Mouse (Mus musculus) heart, adult 2 months (tissue): ENCODE data around the gene Sema7a. TPM values are rescaled to one million over a fixed set of nuclear protein-coding genes. Genes with fewer than 3 reads are reported as not detected.

Experiments used
- DNase-seq, 2 experiments: peaks; one replicate each; pipeline ENCODE4 v3.0.0; 2021
- H3K27ac ChIP-seq: fragments of 200-600 bp; 2 replicates; pipeline ENCODE4 v1.8.1; 2022
- H3K27me3 ChIP-seq: fragments of 200-500 bp; 2 replicates; pipeline ENCODE4 v1.6.1; 2012; ENCODE audit warnings: mild to moderate bottlenecking, low read length, inconsistent platforms, mixed read lengths; ENCODE audit not compliant: control insufficient read depth, insufficient read depth
- H3K36me3 ChIP-seq: fragments of 200-500 bp; 2 replicates; pipeline ENCODE4 v1.6.1; 2012; ENCODE audit warnings: low read length, inconsistent platforms; ENCODE audit not compliant: control insufficient read depth, insufficient read depth
- H3K4me1 ChIP-seq: fragments of 200-500 bp; 2 replicates; pipeline ENCODE4 v1.6.1; 2011; ENCODE audit warnings: low read length; ENCODE audit not compliant: control insufficient read depth, insufficient read depth
- H3K4me3 ChIP-seq: fragments of 200-600 bp; 2 replicates; pipeline ENCODE4 v1.8.1; 2022
- H3K79me2 ChIP-seq: fragments of 200-500 bp; replicated peaks from 2 replicates; pipeline ENCODE4 v1.6.1; 2012; ENCODE audit warnings: mild to moderate bottlenecking, inconsistent platforms, low read length, moderate library complexity, mixed read lengths; ENCODE audit not compliant: control insufficient read depth, insufficient read depth
- H3K9ac ChIP-seq: fragments of 200-500 bp; 2 replicates; pipeline ENCODE4 v1.6.1; 2012; ENCODE audit warnings: low read depth, mild to moderate bottlenecking, control low read depth, inconsistent platforms, low read length, mixed read lengths
- CTCF ChIP-seq: fragments of 200-600 bp; IDR thresholded peaks from 2 replicates; pipeline ENCODE4 v1.8.1; 2022; ENCODE audit warnings: antibody characterized with exemption, mild to moderate bottlenecking, moderate library complexity
- EP300 ChIP-seq: fragments of 200-500 bp; IDR thresholded peaks from 2 replicates; pipeline ENCODE4 v1.6.1; 2011; ENCODE audit warnings: low read depth, low read length, control low read depth; ENCODE audit not compliant: insufficient read depth
- POLR2A ChIP-seq: fragments of 200-500 bp; IDR thresholded peaks from 2 replicates; pipeline ENCODE4 v1.6.1; 2011; ENCODE audit warnings: mild to moderate bottlenecking, low read depth, low read length, control low read depth; ENCODE audit not compliant: insufficient read depth
- WGBS: fragments of 180-500 bp; shearing (Covaris S2); methylation state at CpG from one replicate; pipeline ENCODE4 v1.1.7; 2018; 5-methylcytosine and 5-hydroxymethylcytosine counted together
- intact Hi-C: fragments of 180-260 bp; cut with DNase I; formaldehyde crosslinking; loops from one replicate; pipeline ENCODE4 v1.15.1; 2025
- polyA plus RNA-seq: library from polyadenylated mRNA; depleted of rRNA; stranded (reverse); fragments of >200 nt; gene quantifications from 2 replicates; pipeline ENCODE4 v1.2.3, GENCODE M21; 2012
- total RNA-seq, 2 experiments: library from RNA; stranded (reverse); gene quantifications; 2 replicates each; pipeline ENCODE4 v1.2.3; 2021

Gene Sema7a
- total and polyA plus RNA-seq, 3 experiments = 26.7 to 31.1 (median 29.0) TPM

DNA sequence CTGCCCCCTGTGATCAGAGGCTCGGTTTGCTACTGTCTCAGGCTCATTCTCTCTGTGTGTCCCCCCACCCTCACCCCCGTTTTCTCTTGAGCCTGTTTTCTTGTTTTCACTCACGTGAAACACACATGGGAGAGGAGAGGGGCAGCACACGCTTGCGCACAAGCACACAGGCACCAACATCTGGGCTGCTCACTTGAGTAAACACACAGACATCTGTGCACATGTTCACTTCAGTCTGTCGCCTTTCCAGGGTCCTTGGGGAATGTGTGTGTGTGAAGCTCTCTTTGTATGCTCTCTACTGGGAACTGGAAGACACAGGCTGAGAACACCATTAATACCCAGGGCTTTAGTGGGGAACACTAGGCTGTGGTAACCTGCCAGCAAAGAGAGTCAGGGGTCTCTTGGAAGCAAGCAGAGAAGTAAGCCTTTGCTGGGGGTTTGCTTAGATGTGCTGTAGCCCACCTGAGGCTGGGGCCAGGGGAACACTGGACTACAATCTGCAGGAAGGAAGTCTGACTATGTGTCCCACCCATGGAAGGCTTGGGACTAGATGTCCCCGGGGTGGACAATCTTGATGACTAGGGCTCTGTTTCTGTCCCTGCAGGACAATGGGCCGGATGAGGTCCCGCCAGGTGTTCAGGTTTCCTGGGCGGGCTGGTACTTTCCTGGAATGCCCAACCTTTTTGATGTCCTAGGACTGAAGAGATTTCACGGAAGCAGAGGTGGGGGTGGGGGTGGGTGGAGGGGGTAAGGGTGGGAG is 30.0 kb downstream of the Sema7a start:
- intact Hi-C loops = loop anchor here (1.0 kb wide), 1 partner anchor 30 kb away; the partner anchor contains the start of gene Sema7a
- Histone ChIP-seq H3K79me2 (no peaks in the 10 kb centered on the region), H3K27me3 (no peaks in the 10 kb centered on the region), H3K27ac (peak overlapping the region; percentile 90), H3K36me3 (peaks cover 2% of the 10 kb centered on the region; the same call in 1 of the 2 replicates), H3K9ac (no peak overlapping the region), H3K4me1 (peaks cover 51% of the 10 kb centered on the region), H3K4me3 (no peak overlapping the region)
- DNase-seq = peak; percentile 69 to 76
- no peak for TF ChIP-seq CTCF
- peak; percentile 95; the same call in 1 of the 2 replicates for TF ChIP-seq EP300
- 0 out of 2 replicates have a peak, but pooled peaks have one; percentile 29 for TF ChIP-seq POLR2A
- 47% methylated on average over 11 of the region's 11 CpGs for WGBS

DNA sequence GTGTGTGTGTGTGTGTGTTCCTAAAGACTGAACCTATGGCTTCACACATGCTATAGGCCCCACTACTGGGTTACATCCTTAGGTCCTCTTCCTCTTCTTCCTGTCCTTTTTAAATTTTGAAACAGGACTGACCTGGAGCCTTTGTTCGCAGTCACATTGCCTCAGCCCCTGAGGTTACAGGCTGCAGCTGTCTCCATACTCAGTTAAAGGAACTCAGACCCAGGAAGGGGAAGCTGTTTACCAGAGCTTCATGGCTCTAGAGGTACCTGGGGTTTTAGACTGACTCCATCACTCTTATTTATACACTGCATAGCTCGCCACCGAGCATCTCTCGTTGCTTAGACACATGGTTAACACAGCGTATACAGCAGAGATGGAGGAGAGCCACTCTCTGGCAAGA is 31.5 kb downstream of the Sema7a start:
- intact Hi-C loops = no loop called here
- Histone ChIP-seq H3K79me2 (no peaks in the 10 kb centered on the region), H3K4me3 (no peak overlapping the region), H3K4me1 (peaks cover 41% of the 10 kb centered on the region), H3K27ac (peak overlapping the region; percentile 83), H3K36me3 (peaks cover 2% of the 10 kb centered on the region; the same call in 1 of the 2 replicates), H3K9ac (no peak overlapping the region), H3K27me3 (no peaks in the 10 kb centered on the region)
- TF ChIP-seq POLR2A (no peak), CTCF (no peak), EP300 (no peak)
- DNase-seq = no peak
- WGBS = 89% methylated on average over 5 of the region's 5 CpGs

DNA sequence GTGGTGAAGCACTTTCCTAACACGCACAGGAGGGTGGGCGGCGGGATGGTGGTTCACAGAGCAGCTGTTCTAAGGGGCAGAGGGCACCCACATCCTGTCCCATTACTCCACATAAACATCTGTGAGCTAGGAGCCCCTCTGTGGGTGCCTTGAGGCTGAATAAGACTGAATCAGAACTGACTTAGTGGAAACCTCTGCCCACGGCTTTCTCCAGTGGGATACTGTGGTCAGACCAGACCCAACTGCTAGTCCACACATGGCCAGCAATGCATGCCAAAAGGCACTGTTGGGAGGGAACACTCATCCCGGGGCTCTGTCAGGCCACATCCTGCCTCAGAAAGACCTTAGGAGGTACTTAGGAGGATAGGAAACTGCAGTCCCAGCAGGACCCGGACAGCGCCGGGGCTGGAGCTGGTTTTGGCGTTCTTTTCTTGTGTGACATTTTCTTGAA is 32.3 kb downstream of the Sema7a start:
- H3K27me3 ChIP-seq = no peaks in the 10 kb centered on the region
- peak overlapping the region; percentile 39; the same call in 1 of the 2 replicates for H3K9ac ChIP-seq
- H3K79me2 ChIP-seq = no peaks in the 10 kb centered on the region
- TF ChIP-seq POLR2A (peak; percentile 69), CTCF (no peak), EP300 (no peak; the same call in 1 of the 2 replicates)
- H3K4me3 ChIP-seq = peak overlapping the region; percentile 18
- H3K4me1 ChIP-seq = peaks cover 38% of the 10 kb centered on the region
- peaks cover 2% of the 10 kb centered on the region; the same call in 1 of the 2 replicates for H3K36me3 ChIP-seq
- DNase-seq = peak; percentile 58 to 62
- 34% methylated on average over 9 of the region's 9 CpGs for WGBS
- intact Hi-C loops = no loop called here
- peak overlapping the region; percentile 83 for H3K27ac ChIP-seq

DNA sequence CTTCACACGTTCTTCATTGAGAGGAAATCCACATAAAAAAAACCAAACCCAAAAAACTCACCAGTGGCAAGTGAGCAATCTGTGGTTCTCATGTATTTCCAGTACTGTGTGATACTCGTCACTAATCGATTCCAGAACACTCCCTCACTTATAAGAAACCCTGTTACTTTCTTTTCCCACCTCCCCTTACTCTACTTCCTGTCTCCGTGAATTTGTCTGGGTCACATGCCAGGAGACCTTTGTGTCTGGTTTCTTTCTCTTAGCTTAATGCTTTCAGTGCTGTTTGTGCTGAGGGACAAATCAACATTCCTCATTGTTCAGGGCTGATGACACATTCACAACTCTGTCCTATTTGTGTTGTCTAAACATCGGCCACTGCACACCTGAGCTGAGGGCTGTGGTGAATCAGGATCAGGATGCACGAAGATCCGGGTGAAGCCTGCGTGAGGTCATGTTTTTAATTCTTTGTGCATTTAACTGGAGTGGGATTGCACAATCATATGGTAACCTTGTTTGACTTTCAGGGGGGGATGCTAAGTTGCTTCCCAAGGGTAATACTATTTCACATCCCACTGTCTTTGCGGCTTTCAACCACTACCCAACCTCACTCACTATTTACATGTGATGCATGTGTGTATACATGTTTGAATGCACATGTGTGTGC is 33.0 kb downstream of the Sema7a start:
- 33% methylated on average over 9 of the region's 9 CpGs for WGBS
- no peak overlapping the region; the same call in 1 of the 2 replicates for H3K9ac ChIP-seq
- no peak for DNase-seq
- H3K4me3 ChIP-seq = peak overlapping the region; percentile 18
- H3K4me1 ChIP-seq = peaks cover 32% of the 10 kb centered on the region
- intact Hi-C loops = loop anchor here (1.0 kb wide), 1 partner anchor 15 kb away; no protein-coding TSS in a partner anchor
- peaks cover 2% of the 10 kb centered on the region; the same call in 1 of the 2 replicates for H3K36me3 ChIP-seq
- no peaks in the 10 kb centered on the region for H3K27me3 ChIP-seq
- H3K79me2 ChIP-seq = no peaks in the 10 kb centered on the region
- H3K27ac ChIP-seq = peak overlapping the region; percentile 83
- TF ChIP-seq POLR2A = 0 out of 2 replicates have a peak, but pooled peaks have one; percentile 12
- TF ChIP-seq EP300 = no peak

- 69% methylated on average over 6 of the region's 6 CpGs for WGBS
- TF ChIP-seq POLR2A = no peak
- no peak for TF ChIP-seq CTCF
- no peak for TF ChIP-seq EP300
- Histone ChIP-seq H3K36me3 (peaks cover 2% of the 10 kb centered on the region; the same call in 1 of the 2 replicates), H3K9ac (no peak overlapping the region), H3K27ac (peak overlapping the region; percentile 83), H3K4me1 (peaks cover 28% of the 10 kb centered on the region), H3K79me2 (no peaks in the 10 kb centered on the region), H3K27me3 (no peaks in the 10 kb centered on the region), H3K4me3 (no peak overlapping the region)
- intact Hi-C loops = loop anchor here (1.0 kb wide), 1 partner anchor 15 kb away; no protein-coding TSS in a partner anchor
- DNase-seq = no peak
These were observed 33.6 kb downstream of the Sema7a start for GRCm38 (mm10) chr9:57973440-57974066.

DNA sequence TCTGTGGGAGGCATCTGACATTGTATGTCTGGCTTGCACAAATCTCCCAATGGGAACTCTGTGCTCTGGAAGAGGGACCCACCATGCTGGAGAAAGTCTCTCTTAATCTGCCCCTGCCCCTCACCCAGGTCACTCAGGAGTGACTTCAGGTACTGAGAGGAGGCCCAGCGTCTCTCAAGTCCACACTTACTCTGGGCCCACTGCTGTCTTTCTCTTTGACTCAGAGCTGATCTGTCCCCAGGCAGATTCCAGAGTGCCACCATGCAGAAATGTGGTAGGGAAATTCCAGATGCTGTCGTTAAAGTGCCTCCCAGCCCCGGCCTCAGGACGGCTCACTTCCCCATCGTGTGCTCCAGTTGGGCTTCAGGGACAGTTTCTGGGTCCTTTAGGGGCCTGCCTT is 34.3 kb downstream of the Sema7a start:
- Histone ChIP-seq H3K9ac (no peak overlapping the region), H3K79me2 (no peaks in the 10 kb centered on the region), H3K27me3 (no peaks in the 10 kb centered on the region), H3K4me3 (no peak overlapping the region), H3K36me3 (peaks cover 2% of the 10 kb centered on the region; the same call in 1 of the 2 replicates), H3K4me1 (peaks cover 26% of the 10 kb centered on the region), H3K27ac (no peak overlapping the region; the same call in 1 of the 2 replicates)
- TF ChIP-seq EP300 = no peak
- 64% methylated on average over 5 of the region's 5 CpGs for WGBS
- intact Hi-C loops = no loop called here
- no peak for DNase-seq
